Mouse (Mus musculus): ENCODE results near the gene Btbd35f1.
"Not testable (repeated sequence)": the region's sequence is repeated elsewhere in the genome, so short reads cannot be mapped to it uniquely, and the experiment has no call there.

Gene Btbd35f1

DNA sequence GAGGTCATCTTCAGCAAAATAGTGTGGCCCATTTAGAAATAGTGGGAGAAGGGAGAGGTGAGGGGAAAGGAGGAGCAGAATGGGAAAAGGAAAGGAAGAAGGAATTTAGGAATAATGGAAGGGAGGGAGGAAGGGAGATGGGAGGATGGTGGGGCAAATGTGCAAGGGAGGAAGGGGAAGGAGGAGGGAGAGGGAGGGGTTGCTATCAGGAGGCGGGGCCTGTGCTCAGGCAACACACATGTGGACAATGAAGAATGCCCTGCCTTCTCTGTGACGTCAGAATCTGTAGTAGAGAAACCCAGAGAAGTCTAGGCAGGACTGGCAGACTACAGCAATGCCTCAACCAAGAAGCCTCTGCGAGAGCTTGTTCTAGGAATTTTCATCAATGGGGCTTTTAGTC, at the start of gene Btbd35f1:
Btbd35f1 (plus strand) TSS at position 301 of the 400 bp plus-strand sequence.
- not testable (repeated sequence) for DNase-seq (ENCODE audit: low read depth, low spot score)

DNA sequence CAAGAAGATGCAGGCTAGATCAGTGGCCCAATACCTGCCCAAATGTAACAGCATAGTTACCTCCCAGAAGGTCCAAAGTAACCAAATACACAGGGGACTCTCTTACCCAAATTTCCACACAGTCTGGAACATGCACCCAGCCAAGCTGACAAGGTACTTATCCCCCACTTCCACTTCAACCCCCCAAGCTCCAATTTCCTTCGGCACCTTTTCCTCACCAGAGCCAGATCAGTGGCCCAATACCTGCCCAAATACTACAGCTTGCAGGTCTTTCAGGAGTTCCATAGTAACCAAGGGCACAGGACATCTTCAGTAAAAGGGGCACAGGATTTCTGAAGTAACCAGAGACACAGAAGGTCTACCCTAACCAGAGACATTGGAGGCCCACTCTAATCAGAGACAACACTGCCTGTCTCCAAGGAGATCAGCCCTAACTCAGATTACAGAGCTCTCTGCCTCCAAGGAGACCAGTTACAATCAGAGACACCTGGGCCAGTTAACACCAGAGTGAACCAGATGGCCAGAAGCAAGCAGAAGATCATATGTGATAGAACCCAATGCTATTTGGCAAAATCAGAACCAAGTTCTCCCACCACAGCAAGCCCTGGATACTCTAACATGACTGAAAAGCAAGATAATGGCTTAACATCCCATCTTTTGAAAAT, 31.2 kb downstream of the Btbd35f1 start:
- DNase-seq (ENCODE audit: low read depth, low spot score) = not testable (repeated sequence)

DNA sequence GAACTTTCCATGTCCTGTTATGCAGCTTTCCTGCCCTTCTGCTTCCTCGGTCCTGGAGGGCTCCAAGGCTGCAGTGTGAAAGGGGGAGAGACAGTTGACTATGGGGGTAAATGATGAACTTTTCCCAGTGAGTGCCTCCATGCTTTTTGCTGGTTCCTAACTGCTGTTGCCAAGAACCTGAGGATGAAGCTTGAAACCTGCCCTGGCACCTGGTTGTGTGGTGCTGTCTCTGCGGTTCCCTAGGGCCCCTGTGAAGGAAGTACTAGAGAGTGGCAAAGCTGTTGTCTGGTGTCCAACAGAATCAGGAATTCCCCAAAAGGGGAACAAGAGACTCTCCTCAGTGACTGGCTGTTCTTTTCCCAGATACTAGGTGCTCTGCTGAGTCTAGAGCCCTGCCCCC, 41.2 kb downstream of the Btbd35f1 start:
- DNase-seq (ENCODE audit: low read depth, low spot score) = not testable (repeated sequence)

GRCm38 (mm10) chrX:32601425-32601824, 41.6 kb downstream of the Btbd35f1 start:
- not testable (repeated sequence) for DNase-seq (ENCODE audit: low read depth, low spot score)

All from retina, postnatal 7 days (tissue).